Mouse (Mus musculus) MEL (cell line): ENCODE results near the gene Sbno2. TPM values are rescaled to one million over a fixed set of nuclear protein-coding genes. Genes with fewer than 3 reads are reported as not detected.
A peak's percentile ranks its signal among the peaks of the same experiment; 100 is the strongest.

Experiments
- DNase-seq: peaks from one replicate; pipeline ENCODE4 v3.0.0; 2011; ENCODE audit warnings: low read depth, low spot score
- H3K27ac ChIP-seq: 2 replicates; pipeline ENCODE4 v1.5.1; 2012; ENCODE audit warnings: low read depth, mild to moderate bottlenecking, control low read depth, low read length, moderate library complexity; ENCODE audit not compliant: control insufficient read depth
- H3K27me3 ChIP-seq, 2 experiments: fragments of 150-350 bp in 1 of 2; sonication (generic) in 1 of 2; 2 replicates each; pipeline ENCODE4 v1.6.1; 2012; ENCODE audit warnings: low read length in 2 of 2, mild to moderate bottlenecking in 2 of 2, improper control_type of control experiment in 1 of 2, moderate library complexity in 1 of 2; ENCODE audit not compliant: insufficient read depth in 2 of 2, control insufficient read depth in 1 of 2
- H3K36me3 ChIP-seq, 2 experiments: 2 replicates each; pipeline ENCODE4 v1.6.1; 2012 to 2014; ENCODE audit warnings: low read length in 2 of 2, improper control_type of control experiment in 1 of 2, inconsistent platforms in 1 of 2, mild to moderate bottlenecking in 1 of 2; ENCODE audit not compliant: insufficient read depth in 2 of 2, control insufficient read depth in 1 of 2
- H3K4me1 ChIP-seq, 2 experiments: fragments of 150-350 bp in 1 of 2; sonication (generic) in 1 of 2; 2 replicates each; pipeline ENCODE4 v1.6.1; 2012; ENCODE audit warnings: low read length in 2 of 2, improper control_type of control experiment in 1 of 2, mild to moderate bottlenecking in 1 of 2; ENCODE audit not compliant: insufficient read depth in 2 of 2, control insufficient read depth in 1 of 2
- H3K4me3 ChIP-seq, 2 experiments: fragments of 150-350 bp in 1 of 2; sonication (generic) in 1 of 2; 2 replicates each; pipeline ENCODE4 v1.5.1; 2012; ENCODE audit warnings: low read depth in 2 of 2, low read length in 2 of 2, mild to moderate bottlenecking in 2 of 2, moderate library complexity in 2 of 2, control low read depth in 1 of 2, improper control_type of control experiment in 1 of 2; ENCODE audit not compliant: control insufficient read depth in 1 of 2, insufficient read depth in 1 of 2
- H3K79me2 ChIP-seq: 2 replicates; pipeline ENCODE4 v1.6.1; 2012; ENCODE audit warnings: mild to moderate bottlenecking, low read length, moderate library complexity; ENCODE audit not compliant: control insufficient read depth, poor library complexity, insufficient read depth
- H3K9ac ChIP-seq: 2 replicates; pipeline ENCODE4 v1.6.1; 2012; ENCODE audit warnings: low read depth, mild to moderate bottlenecking, control low read depth, low read length, moderate library complexity; ENCODE audit not compliant: control insufficient read depth, poor library complexity, severe bottlenecking
- H3K9me3 ChIP-seq: fragments of 150-350 bp; sonication (generic); replicated peaks from 2 replicates; pipeline ENCODE4 v1.6.1; 2012; ENCODE audit warnings: mild to moderate bottlenecking, low read length, improper control_type of control experiment, moderate library complexity; ENCODE audit not compliant: insufficient read depth
- E2F4 ChIP-seq: IDR thresholded peaks from 2 replicates; pipeline ENCODE4 v1.6.1; 2011; ENCODE audit warnings: low read depth, low read length, improper control_type of control experiment, borderline replicate concordance
- EP300 ChIP-seq, 2 experiments: IDR thresholded peaks; 2 replicates each; pipeline ENCODE4 v1.6.1; 2011; ENCODE audit warnings: improper control_type of control experiment in 2 of 2, low read length in 2 of 2, low read depth in 1 of 2, mild to moderate bottlenecking in 1 of 2
- MAFK ChIP-seq: IDR thresholded peaks from 2 replicates; pipeline ENCODE4 v1.6.1; 2011; ENCODE audit warnings: low read depth, mild to moderate bottlenecking, low read length, improper control_type of control experiment, borderline replicate concordance
- NELFE ChIP-seq: IDR thresholded peaks from 2 replicates; pipeline ENCODE4 v1.6.1; 2011; ENCODE audit warnings: low read depth, low read length, improper control_type of control experiment
- NRF1 ChIP-seq: IDR thresholded peaks from 2 replicates; pipeline ENCODE4 v1.6.1; 2014; ENCODE audit warnings: low read depth, mild to moderate bottlenecking, inconsistent platforms, low read length, improper control_type of control experiment, moderate library complexity; ENCODE audit not compliant: poor library complexity, insufficient read depth, severe bottlenecking
- POLR2AphosphoS5 ChIP-seq: IDR thresholded peaks from 2 replicates; pipeline ENCODE4 v1.6.1; 2012; ENCODE audit warnings: low read depth, borderline replicate concordance, mild to moderate bottlenecking, inconsistent platforms, low read length, moderate library complexity, mixed read lengths
- TAL1 ChIP-seq: IDR thresholded peaks from 2 replicates; pipeline ENCODE4 v1.6.1; 2012; ENCODE audit warnings: mild to moderate bottlenecking, inconsistent platforms, low read length, moderate library complexity, mixed read lengths
- TBP ChIP-seq: IDR thresholded peaks from 2 replicates; pipeline ENCODE4 v1.8.0; 2011; ENCODE audit warnings: low read depth, low read length, improper control_type of control experiment
- UBTF ChIP-seq: IDR thresholded peaks from 2 replicates; pipeline ENCODE4 v1.6.1; 2012; ENCODE audit warnings: low read depth, mild to moderate bottlenecking, inconsistent platforms, low read length, improper control_type of control experiment, moderate library complexity, borderline replicate concordance; ENCODE audit not compliant: insufficient read depth
- USF1 ChIP-seq: IDR thresholded peaks from 2 replicates; pipeline ENCODE4 v1.6.1; 2014; ENCODE audit warnings: low read depth, mild to moderate bottlenecking, inconsistent platforms, low read length, improper control_type of control experiment, moderate library complexity
- USF2 ChIP-seq, 2 experiments: IDR thresholded peaks; 2 replicates each; pipeline ENCODE4 v1.6.1; 2011 to 2012; ENCODE audit warnings: improper control_type of control experiment in 2 of 2, low read length in 2 of 2, borderline replicate concordance in 1 of 2, inconsistent platforms in 1 of 2, low read depth in 1 of 2, mild to moderate bottlenecking in 1 of 2; ENCODE audit not compliant: insufficient read depth in 1 of 2
- ZMIZ1 ChIP-seq: IDR thresholded peaks from 2 replicates; pipeline ENCODE4 v1.6.1; 2012; ENCODE audit warnings: low read depth, mild to moderate bottlenecking, inconsistent platforms, low read length, improper control_type of control experiment, moderate library complexity
- ZNF384 ChIP-seq: IDR thresholded peaks from 2 replicates; pipeline ENCODE4 v1.6.1; 2012; ENCODE audit warnings: low read depth, mild to moderate bottlenecking, inconsistent platforms, low read length, improper control_type of control experiment
- polyA plus RNA-seq, 2 experiments: library from polyadenylated mRNA; stranded (reverse) in 1 of 2; unstranded in 1 of 2; fragments of >175 nt in 1 of 2; fragments of >200 nt in 1 of 2; gene quantifications; 2 replicates each; pipeline versions ENCODE4 v1.2.1 to v1.2.4; 2012; ENCODE audit warnings: low replicate concordance in 2 of 2, low read depth in 1 of 2; ENCODE audit not compliant: insufficient read length in 2 of 2, insufficient read depth in 1 of 2, missing spikeins in 1 of 2
- total RNA-seq: library from RNA; depleted of rRNA; stranded (reverse); fragments of 300-350 nt; gene quantifications from 2 replicates; pipeline ENCODE4 v1.2.3, GENCODE M21; 2012

Gene Sbno2
- total and polyA plus RNA-seq, 3 experiments: 15.8 to 29.0 TPM; not detected in 1

- H3K9me3 ChIP-seq: no peaks in the 10 kb centered on the region
- H3K4me1 ChIP-seq: peaks cover 0 to 10% of the 10 kb centered on the region in 2 experiments; a peak in 2 of 4 replicates
- DNase-seq: no peak
- no peaks in the 10 kb centered on the region for H3K27me3 ChIP-seq
- H3K79me2 ChIP-seq: no peaks in the 10 kb centered on the region
- H3K4me3 ChIP-seq: no peak overlapping the region
- H3K36me3 ChIP-seq: peaks cover 3 to 6% of the 10 kb centered on the region in 2 experiments; a peak in 3 of 4 replicates
- TF ChIP-seq USF1 (peak; percentile 37; the same call in 1 of the 2 replicates), EP300 (IDR thresholded peaks at IDR 0.05; ENCODE audit: low read depth in 1 of 2, low read length in 2 of 2) (0 out of 4 replicates have a peak, but pooled peaks of 1 of the 2 experiments have one; percentile 7), MAFK (no peak), ZNF384 (no peak), UBTF (no peak), TBP (no peak), USF2 (IDR thresholded peaks at IDR 0.05; ENCODE audit: borderline replicate concordance in 1 of 2, insufficient read depth in 1 of 2, low read depth in 1 of 2, low read length in 2 of 2) (no peak), ZMIZ1 (no peak), TAL1 (peak; percentile 61)
- H3K27ac ChIP-seq: no peak overlapping the region
- H3K9ac ChIP-seq: no peak overlapping the region
These were observed 24.3 kb downstream of the Sbno2 start for GRCm38 (mm10) chr10:80081075-80081474.

GRCm38 (mm10) chr10:80080396-80081070, 24.8 kb downstream of the Sbno2 start:
- Histone ChIP-seq H3K9ac (no peak overlapping the region), H3K79me2 (no peaks in the 10 kb centered on the region), H3K4me1 (peaks cover 0 to 10% of the 10 kb centered on the region in 2 experiments; a peak in 2 of 4 replicates), H3K27ac (no peak overlapping the region), H3K27me3 (no peaks in the 10 kb centered on the region), H3K4me3 (no peak overlapping the region), H3K36me3 (peaks cover 3 to 9% of the 10 kb centered on the region in 2 experiments; a peak in 3 of 4 replicates), H3K9me3 (no peaks in the 10 kb centered on the region)
- TF ChIP-seq E2F4: no peak
- no peak for DNase-seq

GRCm38 (mm10) chr10:80078366-80078765, 27.0 kb downstream of the Sbno2 start:
- no peak for DNase-seq
- H3K4me1 ChIP-seq: peaks cover 0 to 18% of the 10 kb centered on the region in 2 experiments; a peak in 2 of 4 replicates
- H3K27me3 ChIP-seq: no peaks in the 10 kb centered on the region
- no peak overlapping the region for H3K4me3 ChIP-seq
- H3K27ac ChIP-seq: no peak overlapping the region
- no peaks in the 10 kb centered on the region; the same call in 1 of the 2 replicates for H3K79me2 ChIP-seq
- TF ChIP-seq MAFK: no peak
- TF ChIP-seq NELFE: no peak
- TF ChIP-seq POLR2AphosphoS5: no peak
- no peak for TF ChIP-seq NRF1
- no peak for TF ChIP-seq EP300 (IDR thresholded peaks at IDR 0.05; ENCODE audit: low read depth in 1 of 2, low read length in 2 of 2)
- peaks cover under 1 to 13% of the 10 kb centered on the region in 2 experiments; a peak in 3 of 4 replicates for H3K36me3 ChIP-seq
- no peak overlapping the region for H3K9ac ChIP-seq
- H3K9me3 ChIP-seq: no peaks in the 10 kb centered on the region
